Mouse (Mus musculus): ENCODE data around the gene Klf17. TPM values are rescaled to one million over a fixed set of nuclear protein-coding genes. Genes with fewer than 3 reads are reported as not detected.
"Not testable (repeated sequence)": the region's sequence is repeated elsewhere in the genome, so short reads cannot be mapped to it uniquely, and the experiment has no call there.

Klf17 gene
- polyA plus RNA-seq, 2 experiments = not detected

GRCm38 (mm10) chr4:117770935-117771334, 5.5 kb upstream of the Klf17 start:
- 14% methylated on average over 5 of the region's 5 CpGs for WGBS (ENCODE audit: insufficient replicate concordance)
- TF ChIP-seq EP300 (IDR thresholded peaks at IDR 0.05; ENCODE audit: low read depth) (no peak), CTCF (IDR thresholded peaks at IDR 0.05; ENCODE audit: low read depth) (peak; percentile 56)

GRCm38 (mm10) chr4:117760151-117760550, 5.3 kb downstream of the Klf17 start:
- no peaks in the 10 kb centered on the region for H3K4me1 ChIP-seq (replicated peaks; ENCODE audit: control insufficient read depth in 2 of 2, insufficient read depth in 2 of 2, low read length in 1 of 2)
- H3K27me3 ChIP-seq (ENCODE audit: control insufficient read depth, insufficient read depth, low read length) = no peaks in the 10 kb centered on the region
- ATAC-seq (ENCODE audit: insufficient read depth) = no peak
- H3K9ac ChIP-seq (replicated peaks) = no peak overlapping the region
- DNase-seq (ENCODE audit: low read depth in 3 of 3, low spot score in 3 of 3) = no peak
- no peak overlapping the region for H3K27ac ChIP-seq
- H3K36me3 ChIP-seq (replicated peaks; ENCODE audit: control insufficient read depth, insufficient read depth, low read depth) = no peaks in the 10 kb centered on the region
- H3K4me3 ChIP-seq (ENCODE audit: insufficient read depth in 1 of 2, low read depth in 2 of 2, low read length in 2 of 2) = no peak overlapping the region
- TF ChIP-seq CTCF (IDR thresholded peaks at IDR 0.05; ENCODE audit: low read depth) (no peak), EP300 (IDR thresholded peaks at IDR 0.05; ENCODE audit: low read depth) (no peak)
- H3K9me3 ChIP-seq (ENCODE audit: control insufficient read depth, low read length) = no peaks in the 10 kb centered on the region
- WGBS (ENCODE audit: insufficient replicate concordance) = 80% methylated on average over 5 of the region's 5 CpGs
- H3K4me2 ChIP-seq (ENCODE audit: low read depth) = no peak overlapping the region

More at GRCm38 (mm10) chr4:117770935-117771334, 5.5 kb upstream of the Klf17 start:
- H3K27me3 ChIP-seq (ENCODE audit: control insufficient read depth, insufficient read depth, low read length) = no peaks in the 10 kb centered on the region
- H3K27ac ChIP-seq = no peak overlapping the region
- no peaks in the 10 kb centered on the region for H3K4me1 ChIP-seq (replicated peaks; ENCODE audit: control insufficient read depth in 2 of 2, insufficient read depth in 2 of 2, low read length in 1 of 2)
- no peak overlapping the region for H3K4me2 ChIP-seq (ENCODE audit: low read depth)
- H3K4me3 ChIP-seq (ENCODE audit: insufficient read depth in 1 of 2, low read depth in 2 of 2, low read length in 2 of 2) = no peak overlapping the region
- H3K9me3 ChIP-seq (ENCODE audit: control insufficient read depth, low read length) = no peaks in the 10 kb centered on the region
- DNase-seq (ENCODE audit: low read depth in 3 of 3, low spot score in 3 of 3) (peak; percentile 28 to 49 (median 39)), ATAC-seq (ENCODE audit: insufficient read depth) (no peak)
- no peaks in the 10 kb centered on the region for H3K36me3 ChIP-seq (replicated peaks; ENCODE audit: control insufficient read depth, insufficient read depth, low read depth)
- no peak overlapping the region for H3K9ac ChIP-seq (replicated peaks)

DNA sequence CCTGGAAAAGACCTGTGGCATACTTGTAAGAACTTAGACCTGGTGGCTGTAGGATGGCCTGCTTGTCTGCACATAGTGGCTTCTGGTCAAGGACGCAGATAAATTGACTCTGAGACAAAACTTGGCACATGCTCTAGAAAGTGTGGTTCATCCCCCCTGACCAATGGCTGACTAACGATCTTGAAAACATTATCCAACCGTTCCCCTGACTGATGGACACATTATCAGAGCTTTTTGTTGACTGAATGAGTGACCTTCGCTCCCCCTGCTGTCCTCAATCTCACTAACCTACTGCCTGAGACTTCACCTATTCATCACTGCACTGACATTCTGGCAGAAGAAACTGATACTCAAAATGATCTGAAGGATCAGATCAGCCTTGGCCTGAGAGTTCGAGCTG, 13.0 kb downstream of the Klf17 start:
- not testable (repeated sequence) for H3K9me3 ChIP-seq (ENCODE audit: control insufficient read depth, low read length)

DNA sequence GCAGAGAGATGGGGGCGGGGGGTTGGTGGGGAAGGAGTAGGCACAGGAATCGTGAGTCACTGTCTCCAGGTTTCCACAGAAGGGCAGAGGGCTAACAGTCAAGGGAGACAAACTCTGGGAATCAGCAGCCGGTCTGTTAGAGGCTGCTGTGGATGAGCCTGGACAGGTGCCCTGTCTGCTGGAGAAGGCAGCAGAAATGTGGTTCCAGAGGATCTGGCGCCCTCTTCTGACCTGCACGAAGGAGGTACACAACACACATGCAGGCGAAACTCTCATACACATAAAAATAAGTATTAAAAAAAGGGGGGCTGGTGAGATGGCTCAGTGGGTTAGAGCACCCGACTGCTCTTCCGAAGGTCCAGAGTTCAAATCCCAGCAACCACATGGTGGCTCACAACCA, 27.9 kb downstream of the Klf17 start:
- 37% methylated on average over 8 of the region's 8 CpGs for WGBS (ENCODE audit: insufficient replicate concordance)
- peak in 1 of 3 experiments; percentile 1 for DNase-seq (ENCODE audit: low read depth in 3 of 3, low spot score in 3 of 3)
- no peak for ATAC-seq (ENCODE audit: insufficient read depth)

More for the DNA sequence above, 13.0 kb downstream of the Klf17 start:
- H3K36me3 ChIP-seq (replicated peaks; ENCODE audit: control insufficient read depth, insufficient read depth, low read depth); H3K9ac ChIP-seq (replicated peaks); H3K27me3 ChIP-seq (ENCODE audit: control insufficient read depth, insufficient read depth, low read length); H3K27ac ChIP-seq; H3K4me3 ChIP-seq (ENCODE audit: insufficient read depth in 1 of 2, low read depth in 2 of 2, low read length in 2 of 2); H3K4me2 ChIP-seq (ENCODE audit: low read depth); DNase-seq (ENCODE audit: low read depth in 3 of 3, low spot score in 3 of 3); ATAC-seq (ENCODE audit: insufficient read depth); H3K4me1 ChIP-seq (replicated peaks; ENCODE audit: control insufficient read depth in 2 of 2, insufficient read depth in 2 of 2, low read length in 1 of 2): not testable (repeated sequence)
- 53% methylated on average over 5 of the region's 5 CpGs for WGBS (ENCODE audit: insufficient replicate concordance)

GRCm38 (mm10) chr4:117731926-117732325, 33.5 kb downstream of the Klf17 start:
- Histone ChIP-seq H3K9ac (replicated peaks) (no peak overlapping the region), H3K36me3 (replicated peaks; ENCODE audit: control insufficient read depth, insufficient read depth, low read depth) (no peaks in the 10 kb centered on the region), H3K27ac (no peak overlapping the region), H3K27me3 (ENCODE audit: control insufficient read depth, insufficient read depth, low read length) (no peaks in the 10 kb centered on the region), H3K4me2 (ENCODE audit: low read depth) (no peak overlapping the region), H3K4me3 (ENCODE audit: insufficient read depth in 1 of 2, low read depth in 2 of 2, low read length in 2 of 2) (no peak overlapping the region), H3K9me3 (ENCODE audit: control insufficient read depth, low read length) (no peaks in the 10 kb centered on the region), H3K4me1 (replicated peaks; ENCODE audit: control insufficient read depth in 2 of 2, insufficient read depth in 2 of 2, low read length in 1 of 2) (no peaks in the 10 kb centered on the region)
- 50% methylated on average over 3 of the region's 3 CpGs for WGBS (ENCODE audit: insufficient replicate concordance)
- no peak for DNase-seq (ENCODE audit: low read depth in 3 of 3, low spot score in 3 of 3)
- no peak for TF ChIP-seq CTCF (IDR thresholded peaks at IDR 0.05; ENCODE audit: low read depth)
- TF ChIP-seq EP300 (IDR thresholded peaks at IDR 0.05; ENCODE audit: low read depth) = no peak
- ATAC-seq (ENCODE audit: insufficient read depth) = no peak

More for the DNA sequence above, 27.9 kb downstream of the Klf17 start:
- Histone ChIP-seq H3K4me3 (ENCODE audit: insufficient read depth in 1 of 2, low read depth in 2 of 2, low read length in 2 of 2) (no peak overlapping the region), H3K4me2 (ENCODE audit: low read depth) (no peak overlapping the region), H3K27me3 (ENCODE audit: control insufficient read depth, insufficient read depth, low read length) (no peaks in the 10 kb centered on the region), H3K4me1 (replicated peaks; ENCODE audit: control insufficient read depth in 2 of 2, insufficient read depth in 2 of 2, low read length in 1 of 2) (no peaks in the 10 kb centered on the region), H3K36me3 (replicated peaks; ENCODE audit: control insufficient read depth, insufficient read depth, low read depth) (no peaks in the 10 kb centered on the region), H3K9me3 (ENCODE audit: control insufficient read depth, low read length) (no peaks in the 10 kb centered on the region), H3K9ac (replicated peaks) (no peak overlapping the region), H3K27ac (no peak overlapping the region)
- TF ChIP-seq CTCF (IDR thresholded peaks at IDR 0.05; ENCODE audit: low read depth) (peak; percentile 54), EP300 (IDR thresholded peaks at IDR 0.05; ENCODE audit: low read depth) (no peak)
